Mouse (Mus musculus) erythroblast, embryonic 14.5 days (primary cell): ENCODE data around the gene Ciz1. TPM values are rescaled to one million over a fixed set of nuclear protein-coding genes. Genes with fewer than 3 reads are reported as not detected.

Experiments used
- H3K27me3 ChIP-seq: 2 replicates; pipeline ENCODE4 v1.6.1; 2012; ENCODE audit warnings: inconsistent platforms; ENCODE audit not compliant: control insufficient read depth
- H3K36me3 ChIP-seq: 2 replicates; pipeline ENCODE4 v1.6.1; 2012; ENCODE audit warnings: mild to moderate bottlenecking, inconsistent platforms; ENCODE audit not compliant: control insufficient read depth
- H3K4me1 ChIP-seq: 2 replicates; pipeline ENCODE4 v1.6.1; 2012; ENCODE audit warnings: inconsistent platforms; ENCODE audit not compliant: control insufficient read depth
- H3K4me3 ChIP-seq: replicated peaks from 2 replicates; pipeline ENCODE3; 2012; ENCODE audit warnings: moderate library complexity, mild to moderate bottlenecking, inconsistent platforms
- H3K9me3 ChIP-seq: 2 replicates; pipeline ENCODE4 v1.6.1; 2012; ENCODE audit warnings: low read length, inconsistent platforms, mixed read lengths; ENCODE audit not compliant: control insufficient read depth
- GATA1 ChIP-seq: IDR thresholded peaks from 2 replicates; pipeline ENCODE4 v1.6.1; 2012; ENCODE audit warnings: low read length, inconsistent platforms, mixed read lengths
- TAL1 ChIP-seq: IDR thresholded peaks from 3 replicates; pipeline ENCODE4 v1.6.1; 2012; ENCODE audit warnings: low read length, inconsistent platforms, mixed read lengths
- polyA plus RNA-seq: library from polyadenylated mRNA; stranded (reverse); fragments of >175 nt; gene quantifications from 2 replicates; pipeline ENCODE4 v1.2.3, GENCODE M21; 2012

Ciz1 gene
- polyA plus RNA-seq, 1 experiment = 20.0 TPM

DNA sequence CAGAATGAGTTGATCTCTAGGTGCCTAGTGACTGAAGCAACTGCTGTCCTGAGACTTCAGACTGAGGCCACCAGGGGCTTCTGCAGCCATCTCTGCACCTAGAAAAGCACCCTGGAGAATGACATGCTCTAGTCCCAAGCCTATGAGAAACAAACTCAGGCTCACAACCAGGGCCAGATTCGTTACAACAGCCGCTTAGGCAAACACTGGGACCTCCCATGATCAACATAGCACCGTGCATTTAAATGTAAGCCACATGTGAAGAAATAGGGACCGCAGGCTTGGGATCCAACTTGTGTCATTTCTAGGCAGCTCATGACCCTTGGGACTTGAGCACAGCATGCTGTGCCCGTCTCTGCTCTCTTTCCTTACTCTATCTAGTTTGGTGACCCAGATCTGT, 75.6 kb downstream of the Ciz1 start:
- TF ChIP-seq TAL1 = no peak
- no peak for TF ChIP-seq GATA1
- no peak overlapping the region for H3K4me3 ChIP-seq
- H3K4me1 ChIP-seq = peaks cover 55% of the 10 kb centered on the region
- no peaks in the 10 kb centered on the region for H3K27me3 ChIP-seq
- H3K9me3 ChIP-seq = no peaks in the 10 kb centered on the region
- no peaks in the 10 kb centered on the region for H3K36me3 ChIP-seq

DNA sequence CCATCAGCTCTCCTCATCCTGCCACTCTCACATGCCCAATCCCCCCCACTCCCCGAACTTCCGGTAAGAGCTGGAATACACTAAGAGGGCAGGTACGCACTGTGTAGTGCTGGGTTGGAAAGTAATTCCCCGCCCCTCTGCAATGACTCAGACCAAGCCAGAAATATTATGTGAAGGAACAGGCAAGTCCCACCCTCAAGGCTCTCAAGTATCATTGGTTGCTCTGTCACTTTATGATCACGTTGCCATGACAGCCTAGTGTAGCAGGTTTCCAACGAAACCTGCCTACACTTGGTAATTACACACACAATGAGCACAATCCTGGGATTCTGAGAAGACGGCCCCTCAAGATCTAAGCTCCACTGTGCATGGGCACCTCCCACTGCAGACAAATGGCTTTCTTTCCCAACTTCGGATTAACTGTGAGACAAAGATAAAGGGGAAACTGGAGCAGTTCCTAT, 76.2 kb downstream of the Ciz1 start:
- no peaks in the 10 kb centered on the region for H3K36me3 ChIP-seq
- H3K27me3 ChIP-seq = no peaks in the 10 kb centered on the region
- no peaks in the 10 kb centered on the region for H3K9me3 ChIP-seq
- TF ChIP-seq GATA1 = no peak
- no peak for TF ChIP-seq TAL1
- peaks cover 49% of the 10 kb centered on the region for H3K4me1 ChIP-seq
- no peak overlapping the region for H3K4me3 ChIP-seq

DNA sequence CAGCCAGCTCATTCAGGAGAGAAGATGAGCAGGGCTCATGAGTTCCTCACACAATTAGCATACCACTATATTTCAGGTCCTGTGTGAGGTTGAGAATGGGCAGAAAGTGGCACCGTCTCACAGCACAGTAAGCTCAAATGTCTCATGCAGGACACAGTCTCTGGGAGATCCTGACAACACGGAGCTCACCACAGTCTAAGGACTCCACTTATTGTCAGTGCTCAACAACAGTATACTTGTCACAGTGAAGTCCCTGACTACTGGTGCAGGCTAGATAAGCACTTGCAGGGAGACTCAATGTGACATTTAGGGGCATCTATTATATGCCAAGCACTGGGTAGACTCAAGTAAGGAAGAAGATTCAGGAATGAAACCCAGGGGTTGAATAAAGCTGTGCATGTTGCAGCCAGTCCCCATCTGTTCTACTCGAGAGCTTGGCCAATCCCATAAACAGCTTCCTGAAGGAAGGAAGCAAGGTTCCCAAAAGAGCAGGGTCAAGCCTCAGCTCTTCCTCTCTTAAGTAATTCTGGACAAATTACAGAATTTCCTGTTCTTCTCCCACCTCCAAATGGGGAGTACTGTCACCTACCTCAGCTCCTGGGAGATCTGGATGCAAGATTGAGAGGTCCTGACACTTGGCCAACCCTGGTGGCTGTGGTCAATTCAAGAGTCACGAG, 77.2 kb downstream of the Ciz1 start:
- Histone ChIP-seq H3K9me3 (no peaks in the 10 kb centered on the region), H3K4me3 (no peak overlapping the region), H3K36me3 (no peaks in the 10 kb centered on the region), H3K27me3 (no peaks in the 10 kb centered on the region), H3K4me1 (peaks cover 42% of the 10 kb centered on the region)
- TF ChIP-seq TAL1 = no peak
- TF ChIP-seq GATA1 = no peak

Other genes with a start within 250 kb of the Ciz1 start
- 1.2 TPM in 2 replicates for gene Prrc2b, start 201.2 kb upstream of the Ciz1 start, polyA plus RNA-seq
- gene Pomt1, start 115.7 kb upstream of the Ciz1 start, polyA plus RNA-seq = 0.79 and 1.2 TPM in 2 replicates
- 2.1 and 2.6 TPM in 2 replicates for gene Uck1, start 92.2 kb upstream of the Ciz1 start, polyA plus RNA-seq
- 4.1 and 4.4 TPM in 2 replicates for gene Golga2, start 64.9 kb upstream of the Ciz1 start, polyA plus RNA-seq
- gene Swi5, start 64.3 kb upstream of the Ciz1 start, polyA plus RNA-seq = 21.0 and 41.0 TPM in 2 replicates
- gene Dnm1, start 1.0 kb downstream of the Ciz1 start, polyA plus RNA-seq = 0.03 TPM in 1 of 2 replicates, not detected in the other
- gene 1110008P14Rik, start 29.6 kb downstream of the Ciz1 start, polyA plus RNA-seq = 29.8 and 38.6 TPM in 2 replicates
- gene Lcn2, start 35.9 kb downstream of the Ciz1 start, polyA plus RNA-seq = 0.19 and 0.32 TPM in 2 replicates
- 0.21 and 0.44 TPM in 2 replicates for gene Ptges2, start 43.6 kb downstream of the Ciz1 start, polyA plus RNA-seq
- gene Naif1, start 98.1 kb downstream of the Ciz1 start, polyA plus RNA-seq = 0.26 and 0.29 TPM in 2 replicates
- 1.9 and 2.0 TPM in 2 replicates for gene Slc25a25, start 99.1 kb downstream of the Ciz1 start, polyA plus RNA-seq
- gene Fam102a, start 183.0 kb downstream of the Ciz1 start, polyA plus RNA-seq = 0.03 and 0.06 TPM in 2 replicates
- 1.2 and 1.7 TPM in 2 replicates for gene Dpm2, start 218.5 kb downstream of the Ciz1 start, polyA plus RNA-seq
- gene Pip5kl1, start 222.5 kb downstream of the Ciz1 start, polyA plus RNA-seq = not detected in 2 replicates
- gene 9430097D07Rik, start 223.4 kb downstream of the Ciz1 start, polyA plus RNA-seq = not detected in 2 replicates
- 0.21 and 0.30 TPM in 2 replicates for gene St6galnac4, start 234.8 kb downstream of the Ciz1 start, polyA plus RNA-seq
- gene St6galnac6, start 247.4 kb downstream of the Ciz1 start, polyA plus RNA-seq = 0.52 and 0.89 TPM in 2 replicates